Mouse (Mus musculus) embryo, embryonic 10 days (tissue): ENCODE results near the gene Vps26a.
A peak's percentile ranks its signal among the peaks of the same experiment; 100 is the strongest.

Source experiments
- DNase-seq: peaks from one replicate; pipeline ENCODE4 v3.0.0-alpha.2; 2015; ENCODE audit warnings: low spot score

Gene Vps26a

DNA sequence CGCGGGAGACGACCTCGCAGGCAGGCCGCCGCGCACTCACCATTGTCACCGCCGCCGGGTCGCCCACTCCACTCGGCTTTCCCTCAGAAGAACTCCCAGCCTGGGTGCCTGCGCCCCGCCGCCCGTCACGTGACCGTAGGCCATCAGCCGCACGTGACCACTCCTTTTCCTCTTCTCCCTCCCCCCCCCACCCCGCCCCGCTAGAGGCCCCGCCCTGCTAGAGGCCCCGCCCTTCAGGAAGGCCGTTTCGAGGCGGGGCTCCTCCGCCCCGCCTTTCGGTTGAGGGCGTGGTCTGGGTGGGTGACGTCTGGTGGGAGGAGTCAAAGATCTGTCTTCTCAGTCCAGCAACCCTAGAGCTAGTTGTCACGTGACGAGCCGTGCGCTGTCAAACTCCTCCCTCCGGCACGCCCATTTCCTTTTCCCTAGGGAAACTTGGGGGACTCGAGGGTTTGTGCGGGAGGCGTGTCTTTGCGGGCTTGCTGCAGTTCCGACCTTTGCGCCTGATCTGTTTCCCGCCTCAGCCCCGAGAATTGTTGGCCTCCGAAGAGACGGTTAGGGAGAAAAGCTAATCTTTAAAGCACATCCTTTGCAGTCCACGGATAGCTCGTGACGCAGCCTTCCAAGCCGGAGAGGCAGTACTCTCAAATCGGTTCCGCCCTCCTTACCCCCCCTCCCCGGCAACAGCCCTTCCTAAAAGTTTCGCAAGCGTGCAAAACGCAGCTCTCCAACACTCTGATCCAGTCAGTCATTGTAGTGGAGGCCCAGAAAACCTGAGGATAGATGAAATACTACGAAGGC is at the start of gene Vps26a:
Gene Vps26a (minus strand): TSS at position 188 of the 798 bp plus-strand sequence.
- DNase-seq: peak; percentile 99

GRCm38 (mm10) chr10:62534509-62534908 is 47.9 kb upstream of the Vps26a start:
- no peak for DNase-seq

DNA sequence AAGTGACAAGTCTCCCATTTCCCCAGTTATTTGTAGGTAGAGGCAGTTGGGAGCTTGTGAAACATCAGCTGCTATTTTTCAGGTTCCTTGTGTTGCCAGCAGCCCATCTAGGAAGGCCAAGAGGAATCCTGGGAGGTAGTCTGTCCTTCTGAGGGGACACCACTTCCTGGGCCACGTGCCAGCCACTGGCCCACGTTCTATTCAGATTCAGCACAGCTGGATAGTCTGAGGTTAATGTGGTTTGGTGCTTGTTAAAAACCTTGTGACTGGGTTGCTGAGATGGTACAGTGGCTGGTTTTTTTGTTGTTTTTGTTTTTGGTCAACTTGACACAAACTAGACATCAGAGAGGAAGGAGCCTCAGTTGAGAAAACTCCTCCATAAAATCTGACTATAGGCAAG is 46.2 kb upstream of the Vps26a start:
- DNase-seq: no peak

DNA sequence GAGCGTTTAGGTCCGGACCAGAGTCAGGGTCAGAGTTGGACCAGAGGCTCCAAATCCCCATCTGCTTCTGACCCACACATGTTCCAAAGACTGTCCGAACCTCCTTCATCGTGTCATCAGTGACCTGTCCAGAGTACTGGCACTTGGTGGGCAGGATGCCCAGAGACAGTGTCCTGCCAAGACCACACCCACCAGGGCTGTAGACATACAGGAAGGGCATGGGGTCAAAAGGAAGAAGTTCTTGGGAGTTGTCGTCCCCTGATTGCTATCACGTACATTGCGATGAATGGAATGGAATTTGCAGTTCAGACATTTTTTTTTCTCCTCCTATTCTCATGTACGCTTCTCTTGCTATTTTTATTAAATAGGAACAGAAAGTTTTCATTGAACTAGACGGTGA is 43.6 kb upstream of the Vps26a start:
- DNase-seq: no peak

DNA sequence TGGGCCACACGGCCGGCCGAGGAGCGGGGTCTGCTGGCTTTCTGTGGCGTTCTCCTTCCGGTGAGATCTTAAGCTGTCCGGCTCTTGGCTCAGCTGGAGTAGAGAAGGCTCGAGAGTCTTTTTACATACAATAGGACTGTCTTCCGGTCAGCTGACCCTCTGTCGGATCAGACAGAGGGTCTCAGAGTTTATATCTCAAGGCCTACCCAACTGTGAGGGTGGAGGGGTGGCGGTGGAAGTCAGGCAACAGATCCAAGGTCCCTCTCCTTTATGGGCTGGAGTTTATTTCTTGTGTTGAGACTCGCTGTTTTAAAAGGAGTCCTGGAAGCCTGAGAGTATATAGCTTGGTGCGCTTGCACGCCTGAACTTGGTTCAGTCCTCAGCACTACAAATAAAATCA is 40.7 kb upstream of the Vps26a start, which contains the start of gene Srgn:
Gene Srgn (minus strand): TSS at position 101 of the 400 bp plus-strand sequence.
- DNase-seq: no peak

GRCm38 (mm10) chr10:62522346-62522950 is 35.8 kb upstream of the Vps26a start:
- DNase-seq: no peak

GRCm38 (mm10) chr10:62521763-62522162 is 35.2 kb upstream of the Vps26a start:
- DNase-seq: no peak

DNA sequence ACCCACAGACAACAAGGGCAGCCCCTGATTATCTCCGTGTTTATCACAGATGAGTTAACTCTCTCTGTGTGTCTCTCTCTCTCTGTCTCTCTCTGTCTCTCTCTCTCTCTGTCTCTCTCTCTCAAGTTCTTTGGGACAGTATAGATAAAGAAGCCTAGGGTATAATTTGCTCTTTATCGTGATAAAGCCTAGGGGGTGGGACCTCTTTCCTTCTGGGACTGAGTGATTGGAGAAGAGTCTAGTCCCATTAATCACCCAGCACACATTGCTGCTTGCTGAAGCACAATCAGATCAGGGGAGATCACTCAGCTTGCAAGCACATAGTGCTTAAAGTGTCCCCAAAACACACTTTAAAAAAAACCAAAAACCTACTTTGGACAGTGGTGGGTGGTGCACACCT is 34.3 kb upstream of the Vps26a start:
- DNase-seq: no peak

DNA sequence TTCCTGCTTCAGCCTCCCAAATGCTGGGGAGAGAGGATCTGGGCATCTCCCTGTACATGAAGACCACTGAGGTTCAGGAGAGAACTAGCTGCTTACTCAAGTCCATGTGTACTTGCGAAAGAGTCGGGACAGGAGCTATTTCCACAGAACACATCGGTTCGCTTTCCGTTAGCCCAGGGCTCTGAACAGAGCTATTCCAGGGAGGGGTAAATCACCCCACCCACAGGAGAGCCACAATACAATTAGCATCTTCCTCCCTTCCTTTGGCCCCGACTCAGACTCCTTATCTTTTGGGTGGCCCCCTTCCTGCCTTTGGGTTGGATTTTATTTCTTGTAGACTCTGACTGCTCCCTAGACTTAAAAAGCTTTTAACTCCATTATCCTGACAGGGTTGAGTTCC is 30.9 kb upstream of the Vps26a start:
- no peak for DNase-seq

DNA sequence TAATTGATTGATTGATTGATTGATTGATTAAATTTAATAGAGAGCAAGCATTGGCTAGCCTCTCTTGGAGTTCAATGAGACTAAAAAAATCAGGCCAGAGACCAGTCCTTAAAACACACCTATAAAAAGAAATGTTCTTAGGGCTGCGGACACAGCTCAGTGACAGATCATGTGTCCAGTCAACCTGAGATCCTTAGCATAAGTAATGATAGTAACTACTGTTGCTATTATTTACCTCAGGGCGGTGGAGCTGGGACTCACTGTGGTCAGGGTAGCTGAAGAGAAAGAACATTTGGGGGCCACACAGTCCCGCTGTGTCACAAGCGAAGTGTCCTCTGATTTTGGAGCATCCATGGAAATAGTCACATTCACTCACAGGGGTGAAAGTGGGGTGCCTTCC is 26.2 kb upstream of the Vps26a start:
- no peak for DNase-seq

DNA sequence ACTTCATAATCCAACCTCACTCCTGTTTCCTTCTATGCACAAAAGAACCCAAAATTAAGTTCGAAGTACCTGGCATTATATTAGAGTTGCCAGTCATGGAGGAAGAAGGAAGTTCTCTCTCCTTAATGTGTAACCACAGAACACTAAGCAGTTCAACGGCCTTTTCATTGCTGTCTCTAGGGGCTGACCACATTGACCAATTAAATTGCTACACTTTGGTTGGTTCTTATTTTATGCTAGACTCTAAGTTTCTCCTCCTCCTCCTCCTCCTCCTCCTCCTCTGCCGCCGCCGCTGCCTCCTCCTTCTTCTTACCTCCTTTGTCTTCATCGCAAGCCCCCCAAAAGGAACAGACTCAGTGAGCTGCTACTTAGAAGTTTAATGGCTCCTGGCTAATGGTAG is 24.9 kb upstream of the Vps26a start:
- no peak for DNase-seq

GRCm38 (mm10) chr10:62509032-62509656 is 22.5 kb upstream of the Vps26a start:
- no peak for DNase-seq

DNA sequence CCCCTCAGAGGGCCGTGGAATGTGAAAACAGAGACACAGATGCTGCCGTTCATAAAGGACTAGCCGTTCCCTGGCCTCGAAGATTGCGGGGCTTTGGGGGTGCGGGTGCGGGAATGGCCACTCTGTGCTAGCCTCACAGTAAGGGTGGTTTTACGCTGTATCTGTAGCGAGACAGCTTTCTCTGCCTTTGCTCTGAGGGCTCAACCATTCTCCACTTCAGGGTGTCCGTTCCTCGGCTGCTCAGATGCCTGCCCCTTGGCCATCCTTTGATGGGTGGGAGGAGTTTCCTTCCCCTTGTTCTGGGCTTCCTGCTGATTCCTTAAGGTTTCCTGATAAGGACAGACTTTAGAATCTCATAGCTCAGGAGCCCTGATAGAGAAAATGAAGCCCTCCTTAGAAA is 21.9 kb upstream of the Vps26a start:
- DNase-seq: peak; percentile 39

GRCm38 (mm10) chr10:62507591-62508308 is 21.1 kb upstream of the Vps26a start:
- DNase-seq: peak; percentile 66

- DNase-seq: no peak
Measured at GRCm38 (mm10) chr10:62507071-62507470, 20.5 kb upstream of the Vps26a start.

DNA sequence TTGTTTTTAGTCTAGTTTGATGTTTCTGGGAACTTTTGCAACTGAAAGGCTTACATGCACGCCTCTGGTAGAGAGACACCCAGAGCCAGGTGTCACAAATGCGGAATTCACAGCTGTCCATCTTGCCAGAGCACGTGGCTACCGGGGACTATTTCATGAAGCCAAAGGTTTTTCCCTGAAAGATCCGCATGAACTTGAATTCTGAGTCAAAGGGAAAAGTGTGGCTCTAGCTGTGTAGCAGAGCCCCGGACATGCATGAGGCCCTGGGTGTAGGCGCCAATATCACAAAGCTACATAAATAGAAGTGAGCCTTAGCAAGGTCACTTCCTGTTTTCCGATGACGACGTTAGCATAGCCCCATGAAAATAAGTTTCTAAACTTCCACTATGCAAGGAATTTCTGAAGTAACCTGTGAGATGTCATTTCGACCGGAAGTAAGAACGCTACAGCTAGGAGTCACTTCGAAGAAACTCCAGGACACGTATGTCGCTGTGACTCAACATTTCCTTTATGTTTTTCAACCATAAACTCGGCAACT is 19.5 kb upstream of the Vps26a start:
- DNase-seq: no peak

- no peak for DNase-seq
Measured at GRCm38 (mm10) chr10:62505224-62505983, 18.8 kb upstream of the Vps26a start.

DNA sequence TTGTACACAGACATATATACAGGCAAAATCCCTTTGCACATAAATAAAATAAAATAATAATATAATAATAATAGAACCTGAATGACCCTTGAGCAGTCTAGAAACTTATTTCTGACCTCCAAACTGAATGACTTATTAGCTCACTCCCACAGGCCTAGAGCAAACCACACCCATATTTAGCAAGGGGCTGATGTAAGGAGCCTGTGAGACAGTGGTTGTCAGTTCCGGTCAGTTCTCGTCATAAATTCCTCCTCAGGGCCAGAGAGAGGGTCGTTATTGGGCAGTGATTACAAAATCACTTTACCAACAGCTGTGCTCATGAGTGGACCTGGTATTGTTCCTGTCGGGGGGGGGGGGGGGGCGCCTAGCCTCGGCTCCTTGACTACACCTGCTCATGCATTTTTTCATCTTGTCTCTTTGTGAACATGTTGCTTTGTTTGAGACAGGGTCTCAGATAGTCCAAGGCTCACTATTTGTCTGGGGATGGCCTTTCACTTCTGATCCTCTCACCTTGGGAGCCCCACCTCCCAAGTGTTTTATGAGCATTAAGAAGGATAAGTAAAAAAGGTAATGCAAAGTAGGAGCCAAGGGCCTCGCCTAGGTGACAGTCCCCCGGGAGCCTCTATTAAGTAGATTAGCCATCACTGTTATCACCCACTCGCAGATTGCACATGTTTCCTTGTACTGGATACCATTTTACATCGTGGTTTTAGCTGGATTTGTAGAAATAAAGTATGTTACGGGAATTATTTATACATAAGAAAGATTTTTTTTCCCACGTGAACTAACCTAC is 17.4 kb upstream of the Vps26a start:
- no peak for DNase-seq

- no peak for DNase-seq
Measured at GRCm38 (mm10) chr10:62503353-62503752, 16.7 kb upstream of the Vps26a start.

DNA sequence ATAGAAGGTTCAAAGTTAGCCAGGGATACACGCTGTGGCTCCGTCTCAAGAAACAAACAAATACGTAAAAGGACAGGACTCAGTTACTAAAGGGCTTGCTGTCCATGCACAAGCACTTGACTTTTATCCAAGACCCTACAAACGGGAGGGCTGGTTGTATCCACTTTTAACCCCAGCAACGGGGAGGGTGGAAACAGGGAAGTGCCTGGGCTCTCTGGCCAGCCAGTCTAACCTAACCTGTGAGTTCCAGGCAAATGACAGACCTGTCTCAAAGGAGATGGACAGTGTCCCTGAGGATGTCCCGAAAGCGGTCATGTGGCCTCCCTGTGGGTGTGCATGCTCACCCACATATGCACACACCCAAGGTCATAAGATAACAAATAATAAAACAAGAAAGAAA is 15.3 kb upstream of the Vps26a start:
- DNase-seq: no peak
